Mouse (Mus musculus): ENCODE data around the gene A930018P22Rik.

DNA sequence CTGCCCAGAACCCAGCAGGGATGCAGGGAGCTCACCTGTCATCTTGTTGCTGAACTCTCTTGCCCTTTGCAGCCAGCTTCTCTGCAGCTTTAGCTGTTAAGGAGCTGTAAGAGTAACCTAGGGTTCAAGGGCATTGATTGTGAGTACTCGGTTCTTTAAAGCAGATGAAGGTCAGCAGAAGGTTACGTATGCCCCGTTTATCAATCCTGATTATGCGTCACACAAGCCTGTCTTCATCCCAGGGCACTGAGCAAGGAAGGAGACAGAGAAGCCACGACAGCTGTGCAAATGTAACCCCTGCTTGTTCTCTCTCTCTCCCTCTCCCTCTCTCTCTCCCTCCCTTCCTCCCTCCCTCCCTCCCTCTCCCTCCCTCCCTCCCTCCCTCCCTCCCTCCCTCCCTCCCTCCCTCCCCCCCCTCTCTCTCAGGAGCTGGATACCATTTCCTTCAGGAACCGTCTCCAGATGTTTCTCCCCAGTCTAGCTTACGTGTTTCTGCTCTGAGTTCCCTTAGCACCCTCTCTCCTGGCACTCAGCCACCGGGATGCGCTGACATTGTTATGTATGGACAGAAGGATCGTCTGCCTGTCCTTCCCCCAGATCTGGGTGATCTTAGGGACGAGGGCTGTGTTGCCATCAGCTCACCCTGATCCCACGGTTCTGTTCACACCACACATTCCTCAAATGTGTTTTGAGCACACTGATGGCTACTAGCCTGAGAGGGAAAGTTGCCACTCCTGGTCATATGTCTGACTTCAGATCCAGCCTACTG, 10.7 kb downstream of the A930018P22Rik start:
- TF ChIP-seq CTCF (IDR thresholded peaks at IDR 0.05; ENCODE audit: insufficient read depth, low read depth, low read length) (no peak), POLR2A (IDR thresholded peaks at IDR 0.05; ENCODE audit: insufficient read depth, low read depth, low read length) (no peak)
